Mouse (Mus musculus): Measurements from ENCODE around the gene Cbx1. TPM values are rescaled to one million over a fixed set of nuclear protein-coding genes. Genes with fewer than 3 reads are reported as not detected.

Cbx1 gene
- polyA plus RNA-seq, 2 experiments: 87.8 to 98.9 TPM

- Histone ChIP-seq H3K27ac (replicated peaks; ENCODE audit: low read depth, low read length) (no peak overlapping the region), H3K4me3 (replicated peaks; ENCODE audit: low read length) (no peak overlapping the region), H3K4me2 (replicated peaks; ENCODE audit: low read depth, low read length, severe bottlenecking) (peak overlapping the region; percentile 4), H3K36me3 (ENCODE audit: control insufficient read depth, insufficient read depth, low read length) (peaks cover 33% of the 10 kb centered on the region), H3K4me1 (ENCODE audit: control insufficient read depth, insufficient read depth, low read length) (peaks cover 50% of the 10 kb centered on the region), H3K9me3 (ENCODE audit: control insufficient read depth, low read length) (no peaks in the 10 kb centered on the region), H3K9ac (ENCODE audit: low read depth, low read length, severe bottlenecking) (no peak overlapping the region), H3K27me3 (ENCODE audit: control insufficient read depth, insufficient read depth, low read length) (no peaks in the 10 kb centered on the region)
- 77% methylated on average over 2 of the region's 2 CpGs for WGBS
- no peak for TF ChIP-seq POLR2A (IDR thresholded peaks at IDR 0.05; ENCODE audit: borderline replicate concordance, extremely low read depth, insufficient read depth, insufficient read length)
- no peak for DNase-seq (ENCODE audit: low spot score)
- ATAC-seq (ENCODE audit: low FRiP score, low read depth): no peak
Observed at GRCm38 (mm10) chr11:96826481-96826880, 37.6 kb downstream of the Cbx1 start.

GRCm38 (mm10) chr11:96827062-96827581 lies 38.2 kb downstream of the Cbx1 start:
- Histone ChIP-seq H3K9me3 (ENCODE audit: control insufficient read depth, low read length) (no peaks in the 10 kb centered on the region), H3K27ac (replicated peaks; ENCODE audit: low read depth, low read length) (no peak overlapping the region), H3K4me1 (ENCODE audit: control insufficient read depth, insufficient read depth, low read length) (peaks cover 50% of the 10 kb centered on the region), H3K4me3 (replicated peaks; ENCODE audit: low read length) (no peak overlapping the region), H3K4me2 (replicated peaks; ENCODE audit: low read depth, low read length, severe bottlenecking) (peak overlapping the region; percentile 4), H3K36me3 (ENCODE audit: control insufficient read depth, insufficient read depth, low read length) (peaks cover 27% of the 10 kb centered on the region), H3K9ac (ENCODE audit: low read depth, low read length, severe bottlenecking) (no peak overlapping the region), H3K27me3 (ENCODE audit: control insufficient read depth, insufficient read depth, low read length) (no peaks in the 10 kb centered on the region)
- 83% methylated on average over 12 of the region's 12 CpGs for WGBS
- DNase-seq (ENCODE audit: low spot score) (no peak), ATAC-seq (ENCODE audit: low FRiP score, low read depth) (no peak)
- TF ChIP-seq POLR2A (IDR thresholded peaks at IDR 0.05; ENCODE audit: borderline replicate concordance, extremely low read depth, insufficient read depth, insufficient read length): no peak

- Histone ChIP-seq H3K36me3 (ENCODE audit: control insufficient read depth, insufficient read depth, low read length) (peaks cover 19% of the 10 kb centered on the region), H3K4me3 (replicated peaks; ENCODE audit: low read length) (no peak overlapping the region), H3K27ac (replicated peaks; ENCODE audit: low read depth, low read length) (no peak overlapping the region), H3K9me3 (ENCODE audit: control insufficient read depth, low read length) (no peaks in the 10 kb centered on the region), H3K4me1 (ENCODE audit: control insufficient read depth, insufficient read depth, low read length) (peaks cover 49% of the 10 kb centered on the region), H3K4me2 (replicated peaks; ENCODE audit: low read depth, low read length, severe bottlenecking) (peak overlapping the region; percentile 66), H3K9ac (ENCODE audit: low read depth, low read length, severe bottlenecking) (no peak overlapping the region), H3K27me3 (ENCODE audit: control insufficient read depth, insufficient read depth, low read length) (no peaks in the 10 kb centered on the region)
- DNase-seq (ENCODE audit: low spot score) (no peak), ATAC-seq (ENCODE audit: low FRiP score, low read depth) (no peak)
- 74% methylated on average over 9 of the region's 9 CpGs for WGBS
- no peak for TF ChIP-seq POLR2A (IDR thresholded peaks at IDR 0.05; ENCODE audit: borderline replicate concordance, extremely low read depth, insufficient read depth, insufficient read length)
Observed at GRCm38 (mm10) chr11:96827917-96828316, 39.0 kb downstream of the Cbx1 start.

GRCm38 (mm10) chr11:96828881-96829280 lies 40.0 kb downstream of the Cbx1 start:
- Histone ChIP-seq H3K9me3 (ENCODE audit: control insufficient read depth, low read length) (no peaks in the 10 kb centered on the region), H3K9ac (ENCODE audit: low read depth, low read length, severe bottlenecking) (peak overlapping the region; percentile 85), H3K4me1 (ENCODE audit: control insufficient read depth, insufficient read depth, low read length) (peaks cover 40% of the 10 kb centered on the region), H3K4me3 (replicated peaks; ENCODE audit: low read length) (peak overlapping the region; percentile 89), H3K27me3 (ENCODE audit: control insufficient read depth, insufficient read depth, low read length) (no peaks in the 10 kb centered on the region), H3K4me2 (replicated peaks; ENCODE audit: low read depth, low read length, severe bottlenecking) (peak overlapping the region; percentile 66), H3K36me3 (ENCODE audit: control insufficient read depth, insufficient read depth, low read length) (peaks cover 17% of the 10 kb centered on the region), H3K27ac (replicated peaks; ENCODE audit: low read depth, low read length) (peak overlapping the region; percentile 95; the same call in 1 of the 2 replicates)
- ATAC-seq (ENCODE audit: low FRiP score, low read depth): no peak
- no peak for DNase-seq (ENCODE audit: low spot score)
- TF ChIP-seq POLR2A (IDR thresholded peaks at IDR 0.05; ENCODE audit: borderline replicate concordance, extremely low read depth, insufficient read depth, insufficient read length): no peak
- WGBS: 12% methylated on average over 10 of the region's 10 CpGs

GRCm38 (mm10) chr11:96829403-96829812 lies 40.5 kb downstream of the Cbx1 start:
- 0% methylated on average over 28 of the region's 33 CpGs for WGBS
- Histone ChIP-seq H3K4me3 (replicated peaks; ENCODE audit: low read length) (peak overlapping the region; percentile 89), H3K27me3 (ENCODE audit: control insufficient read depth, insufficient read depth, low read length) (no peaks in the 10 kb centered on the region), H3K9ac (ENCODE audit: low read depth, low read length, severe bottlenecking) (peak overlapping the region; percentile 85), H3K4me2 (replicated peaks; ENCODE audit: low read depth, low read length, severe bottlenecking) (peak overlapping the region; percentile 66), H3K27ac (replicated peaks; ENCODE audit: low read depth, low read length) (peak overlapping the region; percentile 95), H3K4me1 (ENCODE audit: control insufficient read depth, insufficient read depth, low read length) (peaks cover 37% of the 10 kb centered on the region), H3K9me3 (ENCODE audit: control insufficient read depth, low read length) (no peaks in the 10 kb centered on the region), H3K36me3 (ENCODE audit: control insufficient read depth, insufficient read depth, low read length) (peaks cover 17% of the 10 kb centered on the region)
- DNase-seq (ENCODE audit: low spot score) (peak; percentile 77), ATAC-seq (ENCODE audit: low FRiP score, low read depth) (peak; percentile 58)
- TF ChIP-seq POLR2A (IDR thresholded peaks at IDR 0.05; ENCODE audit: borderline replicate concordance, extremely low read depth, insufficient read depth, insufficient read length): no peak
